Mouse (Mus musculus) stomach, embryonic 14.5 days (tissue): ENCODE measurements around the gene Dusp10. TPM values are rescaled to one million over a fixed set of nuclear protein-coding genes. Genes with fewer than 3 reads are reported as not detected.

Source experiments
- ATAC-seq: fragments of 200-750 bp; cut with Nextera tagmentation; 2 replicates; pipeline ENCODE4 v1.8.0; 2017; ENCODE audit warnings: low read depth, moderate TSS enrichment; ENCODE audit not compliant: insufficient number of reproducible peaks, insufficient read depth, low FRiP score
- H3K27ac ChIP-seq: fragments of 300-500 bp; sonication (generic); 2 replicates; pipeline ENCODE4 v1.5.1; 2014; ENCODE audit warnings: mild to moderate bottlenecking, low read length, moderate library complexity, mixed read lengths
- H3K27me3 ChIP-seq: fragments of 300-500 bp; sonication (generic); 2 replicates; pipeline ENCODE4 v1.6.1; 2014; ENCODE audit warnings: low read length, control low read depth, mixed read lengths; ENCODE audit not compliant: control insufficient read depth, insufficient read depth
- H3K36me3 ChIP-seq: fragments of 300-500 bp; sonication (generic); 2 replicates; pipeline ENCODE4 v1.6.1; 2014; ENCODE audit warnings: mild to moderate bottlenecking, control low read depth, low read length, moderate library complexity, mixed read lengths; ENCODE audit not compliant: control insufficient read depth, insufficient read depth
- H3K4me1 ChIP-seq: fragments of 300-500 bp; sonication (generic); 2 replicates; pipeline ENCODE4 v1.6.1; 2014; ENCODE audit warnings: low read length, control low read depth, mixed read lengths; ENCODE audit not compliant: control insufficient read depth, insufficient read depth
- H3K4me2 ChIP-seq: fragments of 300-500 bp; sonication (generic); replicated peaks from 2 replicates; pipeline ENCODE4 v1.6.1; 2014; ENCODE audit warnings: low read depth, low read length, control low read depth
- H3K4me3 ChIP-seq: fragments of 300-500 bp; sonication (generic); 2 replicates; pipeline ENCODE4 v1.5.1; 2014; ENCODE audit warnings: low read depth, low read length, control low read depth
- H3K9ac ChIP-seq: fragments of 300-500 bp; sonication (generic); replicated peaks from 2 replicates; pipeline ENCODE4 v1.6.1; 2014; ENCODE audit warnings: low read depth, mild to moderate bottlenecking, control low read depth, low read length, moderate library complexity, mixed read lengths
- H3K9me3 ChIP-seq: fragments of 300-500 bp; sonication (generic); 2 replicates; pipeline ENCODE4 v1.6.1; 2016; ENCODE audit warnings: low read depth, low read length, control low read depth; ENCODE audit not compliant: control insufficient read depth
- WGBS: fragments of 180-500 bp; shearing (Covaris S2); extraction: QIAGEN DNeasy Blood & Tissue Kit; methylation state at CpG from one replicate; pipeline ENCODE4 v1.1.7; 2014; 5-methylcytosine and 5-hydroxymethylcytosine counted together
- polyA plus RNA-seq: library from polyadenylated mRNA; unstranded; fragments of >200 nt; fragmentation: Nextera tagmentation; extraction: Ambion mirVana; gene quantifications from 2 replicates; pipeline ENCODE4 v1.2.1, GENCODE M21; 2014

Gene Dusp10
- polyA plus RNA-seq, 1 experiment from 2014 or later, result 9.0 TPM

DNA sequence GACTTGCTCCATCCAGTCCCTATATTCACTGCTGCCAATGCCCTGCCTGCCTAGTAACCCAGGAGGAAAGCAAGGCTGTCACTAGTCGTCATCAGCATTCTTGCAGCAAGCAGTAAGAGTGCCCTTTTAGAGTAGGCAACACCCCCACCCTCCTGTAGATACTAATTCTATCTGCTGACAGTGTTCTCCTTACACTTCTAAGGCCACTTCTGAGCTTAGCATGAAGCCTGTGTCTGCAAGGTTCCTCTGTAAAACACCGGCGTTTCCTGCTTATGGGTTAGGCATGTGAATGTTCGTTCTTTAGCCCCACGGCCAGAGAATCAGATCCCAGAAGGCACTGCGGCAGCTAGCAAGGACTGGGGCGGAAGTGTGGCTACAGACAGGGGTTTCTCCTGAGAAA lies 51.2 kb downstream of the Dusp10 start:
- 75% methylated on average over 7 of the region's 7 CpGs for WGBS

DNA sequence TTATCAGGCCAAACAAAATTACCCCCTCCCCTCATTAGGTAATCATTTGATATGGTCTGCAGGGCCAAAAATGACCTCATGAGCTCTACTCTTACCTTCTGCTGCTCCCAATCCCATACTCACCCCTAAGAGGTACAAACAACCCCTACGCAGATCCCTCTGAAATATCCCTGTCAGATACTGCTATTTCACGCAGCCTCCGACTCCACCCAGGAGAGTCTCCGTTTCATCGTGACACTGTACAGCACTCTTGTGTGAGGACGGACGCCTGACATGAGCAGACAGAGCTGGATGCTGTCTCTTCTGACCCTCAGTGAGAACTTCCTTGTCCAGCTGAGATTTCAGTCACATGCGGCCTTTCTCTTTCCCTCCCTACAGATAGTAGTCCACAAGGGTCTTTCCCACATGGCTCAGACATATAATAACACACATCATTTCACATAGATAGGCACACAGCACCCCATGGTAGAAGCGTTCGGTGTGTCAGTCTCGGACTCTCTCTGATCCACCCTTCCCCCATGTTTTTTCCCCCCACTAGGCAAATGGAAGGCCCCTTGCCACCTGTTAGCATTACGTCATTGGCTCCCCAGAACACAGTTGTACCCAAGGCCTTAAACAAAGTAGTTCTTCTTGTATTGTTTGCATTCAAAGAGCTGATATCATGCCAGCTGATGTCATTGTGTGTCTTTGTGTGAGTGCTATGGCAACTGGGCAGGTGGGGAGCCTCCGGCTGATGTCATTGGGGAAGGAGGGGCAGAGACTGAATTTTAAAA lies 52.7 kb downstream of the Dusp10 start:
- Histone ChIP-seq H3K4me3 (no peak overlapping the region), H3K36me3 (no peaks in the 10 kb centered on the region), H3K27ac (no peak overlapping the region), H3K4me1 (peaks cover 2% of the 10 kb centered on the region; the same call in 1 of the 2 replicates), H3K4me2 (no peak overlapping the region), H3K9me3 (no peaks in the 10 kb centered on the region), H3K27me3 (no peaks in the 10 kb centered on the region), H3K9ac (no peak overlapping the region)
- peak; percentile 72 for ATAC-seq
- WGBS, result 85% methylated on average over 13 of the region's 13 CpGs

More for the DNA sequence above, 51.2 kb downstream of the Dusp10 start:
- Histone ChIP-seq H3K27me3 (no peaks in the 10 kb centered on the region), H3K4me2 (no peak overlapping the region), H3K27ac (no peak overlapping the region), H3K4me1 (peaks cover 2% of the 10 kb centered on the region; the same call in 1 of the 2 replicates), H3K36me3 (no peaks in the 10 kb centered on the region), H3K9ac (no peak overlapping the region), H3K9me3 (no peaks in the 10 kb centered on the region), H3K4me3 (no peak overlapping the region)
- ATAC-seq, result no peak

DNA sequence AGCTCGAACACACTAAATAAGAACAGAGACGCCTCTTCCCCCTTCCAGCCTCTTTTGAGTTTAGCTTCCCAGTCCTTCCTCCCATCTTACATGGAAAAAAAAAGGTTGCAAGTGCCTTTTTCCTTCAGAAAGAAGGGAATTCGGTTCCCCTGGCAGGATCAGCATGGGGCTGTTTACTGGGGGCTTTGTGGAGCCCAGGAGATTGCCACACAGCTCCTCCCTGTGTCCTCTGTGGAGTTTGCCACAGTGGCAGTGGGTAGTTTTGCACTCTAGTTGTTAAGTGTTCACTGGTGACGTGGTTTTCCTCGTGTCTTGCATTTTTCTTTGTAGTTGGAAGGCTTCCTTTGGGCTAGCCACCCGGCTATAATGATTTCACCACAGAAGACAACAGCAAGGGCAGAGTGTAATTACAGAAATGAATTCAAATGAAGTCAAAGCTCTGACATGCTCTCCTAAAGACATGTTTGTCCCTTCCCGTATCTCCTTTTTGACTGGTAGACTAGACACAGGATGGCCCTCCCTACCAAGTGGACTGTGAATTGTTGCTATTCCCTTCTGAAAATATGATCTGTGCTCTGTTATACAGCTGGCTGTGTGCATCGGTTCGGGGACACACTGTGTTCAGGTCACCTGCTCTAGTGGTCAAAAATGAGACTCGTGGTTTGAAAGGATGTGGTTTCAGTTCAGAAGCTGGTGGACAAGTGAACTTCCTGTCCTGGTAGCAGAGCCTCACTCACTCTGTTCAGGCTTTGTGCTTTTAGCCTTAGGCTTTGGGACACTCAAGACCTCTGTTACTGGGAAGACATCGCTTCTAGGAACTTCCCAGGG lies 53.6 kb downstream of the Dusp10 start:
- Histone ChIP-seq H3K27ac (no peak overlapping the region), H3K9ac (no peak overlapping the region), H3K4me2 (no peak overlapping the region), H3K4me1 (no peaks in the 10 kb centered on the region), H3K9me3 (no peaks in the 10 kb centered on the region), H3K4me3 (no peak overlapping the region), H3K36me3 (no peaks in the 10 kb centered on the region), H3K27me3 (no peaks in the 10 kb centered on the region)
- no peak for ATAC-seq
- WGBS, result 80% methylated on average over 11 of the region's 11 CpGs

DNA sequence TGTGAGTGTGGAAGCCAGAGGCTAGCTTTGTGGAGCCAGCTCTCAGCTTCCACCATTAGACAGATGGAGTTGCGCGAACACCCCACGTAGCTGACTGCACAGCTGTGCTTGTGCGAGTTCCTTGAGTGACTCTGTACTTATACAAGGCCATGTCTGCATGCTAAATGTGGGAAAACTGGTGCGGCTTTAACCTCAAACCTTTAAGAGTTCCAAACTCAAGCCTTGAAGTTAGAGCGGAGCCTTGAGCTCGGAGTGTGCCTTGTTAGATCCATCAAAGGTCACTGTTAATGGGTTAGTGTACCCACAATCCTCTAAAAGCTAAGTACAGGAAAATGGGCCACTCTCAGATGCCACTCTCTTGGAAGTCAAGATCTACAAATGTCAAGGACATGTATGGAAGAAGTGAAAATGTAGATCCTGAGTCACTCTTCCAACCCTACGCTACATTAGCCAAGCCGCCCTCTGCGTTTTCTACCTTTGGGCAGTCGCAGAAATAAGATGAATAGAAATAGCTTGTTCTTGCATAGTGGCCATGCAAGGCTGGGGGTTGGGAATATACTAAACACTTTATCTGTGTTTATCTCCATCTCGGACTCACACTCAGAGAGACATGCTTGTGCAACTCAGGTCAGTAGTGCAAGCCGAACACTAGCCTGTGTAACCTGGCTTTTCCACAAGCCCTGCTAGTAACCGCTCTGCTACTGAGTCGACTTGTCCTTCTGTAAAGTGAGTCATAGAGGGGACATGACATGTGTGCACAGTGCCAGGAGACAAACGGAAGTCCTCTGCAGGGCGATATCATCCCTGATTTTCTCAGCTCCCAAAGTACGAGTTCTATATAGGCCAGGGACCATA lies 54.8 kb downstream of the Dusp10 start:
- no peaks in the 10 kb centered on the region for H3K4me1 ChIP-seq
- H3K27ac ChIP-seq, result no peak overlapping the region
- no peaks in the 10 kb centered on the region for H3K9me3 ChIP-seq
- no peak overlapping the region for H3K4me3 ChIP-seq
- H3K27me3 ChIP-seq, result no peaks in the 10 kb centered on the region
- no peak overlapping the region for H3K9ac ChIP-seq
- 91% methylated on average over 18 of the region's 18 CpGs for WGBS
- no peak overlapping the region for H3K4me2 ChIP-seq
- ATAC-seq, result no peak
- no peaks in the 10 kb centered on the region for H3K36me3 ChIP-seq

DNA sequence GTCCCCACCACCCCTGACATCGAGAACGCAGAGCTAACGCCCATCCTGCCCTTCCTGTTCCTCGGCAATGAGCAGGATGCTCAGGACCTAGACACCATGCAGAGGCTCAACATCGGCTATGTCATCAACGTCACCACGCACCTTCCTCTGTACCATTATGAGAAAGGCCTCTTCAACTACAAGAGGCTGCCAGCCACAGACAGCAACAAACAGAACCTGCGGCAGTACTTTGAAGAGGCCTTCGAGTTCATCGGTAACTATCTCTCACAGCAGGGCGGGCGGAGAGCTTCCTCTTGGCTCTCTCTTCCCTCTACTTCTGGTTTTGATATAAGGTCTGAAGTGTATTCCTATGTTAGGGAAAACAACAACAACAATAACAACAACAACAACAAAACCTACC lies 55.9 kb downstream of the Dusp10 start:
- H3K4me3 ChIP-seq, result no peak overlapping the region
- no peak overlapping the region for H3K9ac ChIP-seq
- no peaks in the 10 kb centered on the region for H3K4me1 ChIP-seq
- H3K36me3 ChIP-seq, result no peaks in the 10 kb centered on the region
- no peak overlapping the region for H3K4me2 ChIP-seq
- H3K27ac ChIP-seq, result no peak overlapping the region
- 97% methylated on average over 12 of the region's 12 CpGs for WGBS
- H3K27me3 ChIP-seq, result no peaks in the 10 kb centered on the region
- H3K9me3 ChIP-seq, result no peaks in the 10 kb centered on the region
- ATAC-seq, result no peak

DNA sequence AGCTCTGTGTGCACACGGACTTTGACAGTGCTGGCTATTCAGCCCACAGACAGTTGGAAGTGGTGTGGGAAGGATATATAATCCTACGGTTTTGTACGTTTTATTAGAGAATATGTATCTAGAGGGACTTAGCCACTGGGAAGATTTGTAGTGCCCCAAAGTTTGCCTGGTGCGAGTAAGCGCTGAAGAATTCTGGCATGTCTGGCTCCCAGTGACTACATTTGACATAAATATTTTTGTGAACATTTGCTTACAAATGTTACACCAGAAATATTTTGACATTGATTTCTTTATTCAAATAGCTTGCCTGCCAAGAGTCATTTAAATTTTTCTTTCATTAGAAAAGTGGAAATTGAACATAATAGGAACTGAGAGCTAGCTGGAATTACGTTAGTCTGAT lies 63.0 kb downstream of the Dusp10 start:
- Histone ChIP-seq H3K27ac (no peak overlapping the region; the same call in 1 of the 2 replicates), H3K4me2 (no peak overlapping the region), H3K4me1 (0 out of 2 replicates have a peak, but pooled peaks cover 3% of the 10 kb centered on the region), H3K27me3 (no peaks in the 10 kb centered on the region), H3K9me3 (no peaks in the 10 kb centered on the region), H3K4me3 (no peak overlapping the region), H3K9ac (no peak overlapping the region), H3K36me3 (no peaks in the 10 kb centered on the region)
- WGBS, result 52% methylated on average over 6 of the region's 6 CpGs
- no peak for ATAC-seq

DNA sequence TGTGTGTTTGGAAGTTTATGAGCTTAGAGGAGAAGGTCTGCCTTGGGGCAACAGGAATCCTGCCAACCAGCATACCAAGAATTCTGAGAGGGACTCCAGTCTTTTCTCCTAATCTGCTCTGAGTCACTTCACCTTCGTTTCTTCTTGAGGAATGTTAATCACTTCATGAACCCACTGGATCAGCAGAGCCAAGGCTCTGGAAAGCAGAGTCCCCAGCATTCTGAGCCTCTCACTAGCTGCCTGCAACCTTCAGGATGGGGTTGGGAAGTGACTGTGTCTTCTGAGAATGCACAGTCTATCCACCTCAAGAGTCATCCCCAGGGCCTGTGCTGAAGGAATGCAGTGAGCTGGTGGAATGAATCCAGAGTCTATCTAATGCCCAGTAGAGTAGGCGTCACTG lies 63.7 kb downstream of the Dusp10 start:
- 0 out of 2 replicates have a peak, but pooled peaks cover 3% of the 10 kb centered on the region for H3K4me1 ChIP-seq
- H3K9ac ChIP-seq, result no peak overlapping the region
- peak overlapping the region; percentile 3; the same call in 1 of the 2 replicates for H3K27ac ChIP-seq
- no peak overlapping the region for H3K4me3 ChIP-seq
- WGBS, result 32% methylated on average over 2 of the region's 2 CpGs
- H3K4me2 ChIP-seq, result no peak overlapping the region
- no peak for ATAC-seq
- H3K36me3 ChIP-seq, result no peaks in the 10 kb centered on the region
- H3K27me3 ChIP-seq, result no peaks in the 10 kb centered on the region
- H3K9me3 ChIP-seq, result no peaks in the 10 kb centered on the region

DNA sequence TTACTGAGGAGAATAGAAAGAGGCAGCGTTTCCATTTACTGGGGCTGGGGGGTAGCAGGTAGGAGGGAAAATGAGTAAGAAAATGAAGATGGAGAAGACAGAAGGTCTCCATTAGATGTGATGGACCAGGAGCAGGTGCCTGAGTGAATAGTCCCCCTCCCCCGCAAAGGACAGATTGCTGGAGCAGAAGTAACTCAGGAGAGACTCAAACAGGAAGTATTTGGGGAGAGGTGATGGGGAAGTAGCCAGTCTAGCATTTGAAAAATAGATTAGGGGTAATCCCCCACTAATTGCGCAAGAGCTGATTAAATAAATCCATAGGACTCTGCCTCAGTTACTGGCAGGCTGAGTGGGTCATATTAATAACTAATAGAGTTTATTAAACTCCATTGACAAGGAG lies 66.2 kb downstream of the Dusp10 start:
- no peak for ATAC-seq
- no peak overlapping the region for H3K4me2 ChIP-seq
- H3K4me3 ChIP-seq, result no peak overlapping the region
- H3K4me1 ChIP-seq, result 0 out of 2 replicates have a peak, but pooled peaks cover 3% of the 10 kb centered on the region
- H3K27me3 ChIP-seq, result no peaks in the 10 kb centered on the region
- no peak overlapping the region for H3K9ac ChIP-seq
- no peak overlapping the region for H3K27ac ChIP-seq
- 88% methylated on average over 3 of the region's 3 CpGs for WGBS
- H3K9me3 ChIP-seq, result no peaks in the 10 kb centered on the region
- H3K36me3 ChIP-seq, result no peaks in the 10 kb centered on the region
